Mouse (Mus musculus) C2C12 (cell line): Measurements from ENCODE around the gene Lrriq3. TPM values are rescaled to one million over a fixed set of nuclear protein-coding genes. Genes with fewer than 3 reads are reported as not detected.

Experiments
- H3K27me3 ChIP-seq: one replicate; pipeline ENCODE4 v1.6.1; 2011; ENCODE audit not compliant: control insufficient read depth, insufficient read depth, insufficient read length
- H3K36me3 ChIP-seq: one replicate; pipeline ENCODE4 v1.6.1; 2011; ENCODE audit not compliant: control insufficient read depth, insufficient read depth
- H3K4me3 ChIP-seq: one replicate; pipeline ENCODE4 v1.5.1; 2011; ENCODE audit warnings: mild to moderate bottlenecking, control low read depth; ENCODE audit not compliant: poor library complexity, insufficient read depth, severe bottlenecking
- H3K79me2 ChIP-seq: one replicate; pipeline ENCODE4 v1.6.1; 2011; ENCODE audit not compliant: control insufficient read depth, insufficient read depth
- H3K79me3 ChIP-seq: one replicate; pipeline ENCODE4 v1.6.1; 2011; ENCODE audit warnings: low read depth, control low read depth
- H3ac ChIP-seq: one replicate; pipeline ENCODE3; 2011; ENCODE audit warnings: low read depth; ENCODE audit not compliant: control insufficient read depth, insufficient read length
- CEBPB ChIP-seq: IDR thresholded peaks from one replicate; pipeline ENCODE4 v1.6.1; 2011; ENCODE audit warnings: low read depth, mild to moderate bottlenecking, control low read depth, moderate library complexity
- CTCF ChIP-seq: IDR thresholded peaks from one replicate; pipeline ENCODE4 v1.5.1; 2011; ENCODE audit not compliant: control insufficient read depth, insufficient read depth, insufficient read length
- FOSL1 ChIP-seq: IDR thresholded peaks from one replicate; pipeline ENCODE4 v1.8.0; 2011; ENCODE audit warnings: mild to moderate bottlenecking, low read length; ENCODE audit not compliant: poor library complexity, insufficient read depth, severe bottlenecking
- MAX ChIP-seq: IDR thresholded peaks from one replicate; pipeline ENCODE4 v1.6.1; 2011; ENCODE audit warnings: mild to moderate bottlenecking, control low read depth
- MYOD1 ChIP-seq: IDR thresholded peaks from one replicate; pipeline ENCODE4 v1.6.1; 2011; ENCODE audit warnings: low read depth; ENCODE audit not compliant: control insufficient read depth, insufficient read length
- MYOG ChIP-seq: IDR thresholded peaks from one replicate; pipeline ENCODE4 v1.6.1; 2011; ENCODE audit not compliant: control insufficient read depth, insufficient read length; ENCODE audit errors: extremely low read depth
- USF1 ChIP-seq: IDR thresholded peaks from one replicate; pipeline ENCODE4 v1.6.1; 2011; ENCODE audit warnings: low read depth, mild to moderate bottlenecking, control low read depth, moderate library complexity
- long read RNA-seq, 2 experiments: library from polyadenylated mRNA; unstranded; transcript quantifications; one replicate each; pipeline ENCODE4 v2.0.0; 2019 to 2020
- polyA plus RNA-seq: library from polyadenylated mRNA; unstranded; fragments of >200 nt; fragmentation: generic; extraction: Trizol; gene quantifications from one replicate; pipeline ENCODE4 v1.2.1, GENCODE M21; 2012; ENCODE audit warnings: missing spikeins

Gene Lrriq3
- polyA plus RNA-seq: 0.11 TPM
- long read RNA-seq, experiment 1, partial matches to known transcripts: 0 of 1 reads
- long read RNA-seq, experiment 1, other reads (novel, unspliced or antisense): 1 of 1 reads
- long read RNA-seq, experiment 2, partial matches to known transcripts: 0 of 1 reads
- long read RNA-seq, experiment 2, other reads (novel, unspliced or antisense): 0 of 1 reads

DNA sequence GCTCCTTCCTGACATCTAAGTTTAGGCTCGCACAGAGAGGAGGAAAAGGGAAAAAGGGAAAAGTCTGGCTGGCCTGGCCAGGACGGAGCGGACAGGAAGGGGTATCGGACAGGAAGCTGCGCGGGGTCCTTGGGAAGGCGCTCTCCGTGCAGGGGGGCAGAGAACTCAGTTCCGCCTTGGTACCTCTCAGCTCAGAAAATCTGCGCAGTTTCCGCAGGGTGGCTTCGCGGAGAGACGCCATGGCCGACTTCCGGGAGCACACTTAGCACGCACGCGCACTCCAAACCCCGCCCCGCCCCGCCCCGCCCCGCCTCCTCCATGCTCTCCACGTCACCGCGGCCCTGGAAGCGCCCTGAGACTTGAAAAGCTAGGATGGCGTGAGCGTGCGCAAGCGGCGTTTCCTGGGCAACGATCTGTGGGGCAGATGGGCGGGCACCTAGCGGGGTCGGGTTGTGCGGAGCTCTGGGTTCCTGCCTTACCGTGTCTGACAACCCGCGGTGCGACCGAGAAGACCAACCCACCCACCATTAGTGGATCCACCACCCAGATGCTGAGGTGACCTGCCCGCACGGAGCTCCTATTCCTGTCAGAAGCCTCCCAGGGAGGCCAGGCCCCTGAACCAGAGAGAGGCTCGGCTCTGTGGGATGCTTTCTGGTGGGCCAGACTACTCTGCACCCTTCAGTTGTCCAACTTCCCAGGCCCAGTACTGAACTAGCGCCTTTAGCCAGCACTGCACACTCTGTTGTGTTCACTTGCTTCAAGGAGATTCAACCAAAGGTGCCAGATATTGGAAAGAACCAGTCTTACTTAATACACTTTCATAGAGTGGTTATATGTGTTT, at the start of gene Lrriq3, which contains the start of gene Fpgt:
Lrriq3 (plus strand) TSS at position 319 of the 841 bp plus-strand sequence.
Fpgt (minus strand) TSS at position 288 of the 841 bp plus-strand sequence.
- Histone ChIP-seq H3ac (peak within 1 kb of the TSS; percentile 61), H3K79me2 (peaks cover 15% of the 10 kb centered on the region), H3K36me3 (peaks cover 5% of the 10 kb centered on the region), H3K79me3 (peaks cover 8% of the 10 kb centered on the region), H3K27me3 (no peaks in the 10 kb centered on the region), H3K4me3 (peak within 1 kb of the TSS; percentile 53)
- TF ChIP-seq MYOD1 (no peak), MAX (peak; percentile 17)

DNA sequence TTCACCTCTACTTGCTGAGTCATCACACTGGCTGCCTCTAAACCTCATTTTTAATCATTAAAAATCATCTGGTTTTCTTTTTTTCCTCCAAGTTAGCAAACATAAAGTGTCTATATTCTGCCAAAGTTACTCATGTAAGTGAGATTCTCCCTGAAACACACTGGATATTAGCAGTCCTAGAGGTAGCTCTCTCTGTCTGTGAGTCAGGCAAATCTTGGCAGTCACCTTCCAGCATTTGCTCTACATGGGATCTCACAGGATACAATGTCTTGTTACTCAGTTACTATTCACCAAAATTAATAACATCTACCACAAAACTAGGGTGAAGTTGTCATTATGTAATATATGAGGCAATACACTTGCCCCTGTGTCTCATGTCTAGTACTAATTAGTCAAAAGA, 41.2 kb upstream of the Lrriq3 start:
- no peaks in the 10 kb centered on the region for H3K79me3 ChIP-seq
- H3K27me3 ChIP-seq: no peaks in the 10 kb centered on the region
- H3ac ChIP-seq: no peak overlapping the region
- no peaks in the 10 kb centered on the region for H3K36me3 ChIP-seq
- H3K4me3 ChIP-seq: no peak overlapping the region
- H3K79me2 ChIP-seq: no peaks in the 10 kb centered on the region
- TF ChIP-seq CEBPB (peak; percentile 49), MYOG (no peak), MYOD1 (no peak)

DNA sequence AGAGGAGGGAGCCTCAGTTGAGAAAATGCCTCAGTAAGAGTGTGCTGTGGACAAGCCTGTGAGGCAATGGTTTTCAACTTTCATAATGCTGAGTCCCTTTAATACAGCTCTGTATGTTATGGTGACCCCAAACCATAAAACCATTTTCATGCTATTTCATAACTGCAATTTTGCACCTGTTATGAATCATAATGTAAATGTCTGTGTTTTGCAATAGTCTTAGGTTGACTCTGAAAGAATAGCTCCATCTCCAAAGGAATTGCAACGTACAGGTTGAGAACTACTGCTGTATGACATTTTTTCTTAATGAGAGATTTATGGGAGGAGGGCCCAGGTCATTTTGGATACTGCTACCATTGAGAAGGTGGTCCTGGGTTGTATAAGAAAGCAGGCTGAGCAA, 40.0 kb upstream of the Lrriq3 start:
- Histone ChIP-seq H3K27me3 (no peaks in the 10 kb centered on the region), H3K36me3 (no peaks in the 10 kb centered on the region), H3K79me3 (no peaks in the 10 kb centered on the region), H3K79me2 (no peaks in the 10 kb centered on the region), H3K4me3 (no peak overlapping the region), H3ac (no peak overlapping the region)
- TF ChIP-seq MYOD1: no peak
- no peak for TF ChIP-seq CTCF
- TF ChIP-seq CEBPB: peak; percentile 72

DNA sequence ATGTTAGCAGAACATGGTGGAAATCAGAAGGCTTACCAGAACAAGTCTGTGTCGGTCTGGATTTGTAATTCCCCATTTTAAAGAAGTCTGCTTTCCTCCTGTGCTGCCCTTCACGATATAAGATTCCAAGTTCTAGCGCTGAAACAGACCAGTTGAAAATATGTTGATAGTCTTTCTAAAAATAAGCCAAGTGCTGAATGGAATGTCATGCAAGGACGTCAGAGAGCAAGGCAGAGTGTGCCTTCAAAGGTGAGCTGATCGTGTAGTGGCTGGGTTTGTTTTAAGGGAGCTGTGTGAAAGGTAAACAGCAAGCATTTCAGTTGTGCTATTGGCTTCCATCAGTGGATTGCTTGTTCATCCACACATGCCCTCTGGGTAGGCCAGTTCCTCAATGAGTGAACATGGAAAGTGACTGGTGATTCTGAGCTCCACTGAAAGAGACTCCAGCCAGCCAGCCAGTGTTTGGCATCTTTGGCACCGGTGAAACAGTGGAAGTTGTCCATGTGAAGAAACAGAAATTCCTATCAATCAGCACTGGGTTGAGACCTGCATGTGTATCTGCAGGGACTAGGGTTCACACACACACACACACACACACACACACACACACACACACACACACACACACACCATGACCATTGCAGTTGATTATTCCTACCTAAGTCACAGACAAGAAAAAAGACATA, 37.9 kb upstream of the Lrriq3 start, which contains the start of gene Tnni3k:
Tnni3k (minus strand) TSS at position 177 of the 686 bp plus-strand sequence.
- H3K79me2 ChIP-seq: no peaks in the 10 kb centered on the region
- TF ChIP-seq MYOD1 (no peak), MAX (no peak), FOSL1 (no peak), CTCF (no peak), MYOG (no peak), USF1 (no peak), CEBPB (no peak)
- no peaks in the 10 kb centered on the region for H3K36me3 ChIP-seq
- no peak within 1 kb of the TSS for H3ac ChIP-seq
- no peaks in the 10 kb centered on the region for H3K27me3 ChIP-seq
- no peaks in the 10 kb centered on the region for H3K79me3 ChIP-seq
- no peak within 1 kb of the TSS for H3K4me3 ChIP-seq

DNA sequence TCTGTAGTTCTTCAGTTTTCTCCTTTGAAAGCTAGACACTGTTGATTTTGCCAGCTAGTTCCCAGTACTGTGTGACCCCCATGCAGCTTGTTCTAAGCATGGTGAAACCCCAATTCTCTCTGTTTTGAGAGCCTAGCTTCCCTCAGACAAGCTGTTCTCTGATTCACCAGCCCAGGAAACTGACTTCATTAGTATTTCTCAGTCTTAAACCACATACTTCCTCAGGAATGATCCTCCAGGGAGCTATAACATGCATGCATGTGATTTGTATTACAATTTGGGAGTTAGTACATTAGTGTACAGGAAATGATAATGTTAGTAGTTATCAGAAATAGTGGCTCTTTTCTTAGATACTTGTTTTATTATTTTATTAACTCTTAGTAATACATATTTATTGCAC, 36.6 kb upstream of the Lrriq3 start:
- Histone ChIP-seq H3K4me3 (no peak overlapping the region), H3K27me3 (no peaks in the 10 kb centered on the region), H3K79me3 (no peaks in the 10 kb centered on the region), H3ac (no peak overlapping the region), H3K79me2 (no peaks in the 10 kb centered on the region), H3K36me3 (no peaks in the 10 kb centered on the region)
- TF ChIP-seq MYOG (no peak), MAX (peak; percentile 19)

DNA sequence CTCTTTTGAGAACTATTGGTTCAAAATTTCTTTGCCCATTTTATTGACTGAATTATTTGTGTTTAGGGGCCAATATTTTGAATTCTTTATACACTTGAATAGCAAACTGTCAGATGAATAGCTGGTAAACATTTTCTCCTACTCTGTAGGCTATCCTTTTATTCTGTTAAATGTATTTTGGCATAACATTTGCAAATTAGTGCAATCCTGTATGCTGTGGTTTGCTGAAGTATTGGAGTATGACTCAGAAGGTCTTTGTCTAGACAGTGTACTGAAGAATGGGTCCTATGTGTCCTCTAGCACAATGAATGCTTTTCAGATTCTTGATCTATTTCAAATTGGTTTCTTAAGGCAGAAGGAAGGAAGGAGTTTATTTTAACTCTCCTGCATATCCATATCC, 35.7 kb upstream of the Lrriq3 start:
- Histone ChIP-seq H3K4me3 (no peak overlapping the region), H3K79me3 (no peaks in the 10 kb centered on the region), H3ac (no peak overlapping the region), H3K27me3 (no peaks in the 10 kb centered on the region), H3K36me3 (no peaks in the 10 kb centered on the region), H3K79me2 (no peaks in the 10 kb centered on the region)
- TF ChIP-seq MAX (no peak), CEBPB (peak; percentile 44), CTCF (no peak)
